Mouse (Mus musculus): ENCODE measurements around the gene Olfr608. TPM values are rescaled to one million over a fixed set of nuclear protein-coding genes. Genes with fewer than 3 reads are reported as not detected.
"Not testable (repeated sequence)": the region's sequence is repeated elsewhere in the genome, so short reads cannot be mapped to it uniquely, and the experiment has no call there.

The Olfr608 gene
- polyA plus RNA-seq (2012; ENCODE audit: insufficient read depth, insufficient read length, low replicate concordance, missing spikeins) = not detected in 2 replicates

DNA sequence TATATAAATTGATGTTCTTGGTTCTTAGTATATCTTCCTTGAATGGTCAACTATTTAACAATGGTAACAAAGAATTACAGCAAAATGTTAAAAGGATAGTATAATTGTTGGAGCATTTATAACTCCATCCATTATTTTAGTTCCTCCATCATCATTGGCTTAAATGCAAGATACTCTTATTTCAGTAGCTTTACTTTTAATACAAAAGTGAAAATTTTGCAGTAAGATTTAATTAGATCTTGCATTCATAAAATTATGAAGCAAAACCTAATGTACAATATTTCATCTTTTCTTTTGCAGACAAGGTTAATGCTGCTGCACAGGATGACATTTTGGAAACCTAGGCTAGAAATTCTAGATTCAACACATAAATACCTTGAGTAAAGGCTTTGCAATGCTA is at the start of gene Olfr608:
Gene Olfr608 (plus strand): TSS at position 301 of the 400 bp plus-strand sequence.
- Histone ChIP-seq H3K4me1 (ENCODE audit: control insufficient read depth, insufficient read depth, low read length) (no peaks in the 10 kb centered on the region), H3K4me3 (ENCODE audit: insufficient read depth, low read depth, low read length) (no peak within 1 kb of the TSS), H3K27ac (ENCODE audit: insufficient read depth, low read depth, low read length) (no peak within 1 kb of the TSS)
- no peak for TF ChIP-seq CTCF (IDR thresholded peaks at IDR 0.05; ENCODE audit: insufficient read depth, low read depth, low read length)
- no peak for TF ChIP-seq POLR2A (IDR thresholded peaks at IDR 0.05; ENCODE audit: insufficient read depth, low read depth, low read length)

DNA sequence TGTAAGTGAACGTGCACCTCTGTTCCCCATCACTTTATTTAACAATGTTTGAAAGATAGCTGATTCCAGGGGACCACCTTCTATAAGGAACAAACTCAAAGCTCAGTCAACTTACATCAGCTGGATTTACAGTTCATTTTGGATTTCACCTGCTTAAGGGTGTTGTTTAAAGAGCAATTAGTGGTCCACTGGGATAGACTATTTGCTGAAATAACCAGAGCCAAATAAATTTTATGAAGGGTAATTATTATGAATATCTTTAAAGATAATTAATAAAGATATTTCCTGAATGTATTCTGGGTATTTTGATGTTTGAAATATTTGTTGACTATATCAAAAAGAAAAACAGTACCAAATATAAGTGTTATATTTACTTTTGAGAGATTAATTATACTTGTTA is 24.3 kb upstream of the Olfr608 start, which contains the start of gene Olfr605:
Gene Olfr605 (minus strand): TSS at position 101 of the 400 bp plus-strand sequence.
- Histone ChIP-seq H3K4me3 (ENCODE audit: insufficient read depth, low read depth, low read length) (no peak within 1 kb of the TSS), H3K27ac (ENCODE audit: insufficient read depth, low read depth, low read length) (no peak within 1 kb of the TSS), H3K4me1 (ENCODE audit: control insufficient read depth, insufficient read depth, low read length) (no peaks in the 10 kb centered on the region)
- TF ChIP-seq CTCF (IDR thresholded peaks at IDR 0.05; ENCODE audit: insufficient read depth, low read depth, low read length) (no peak), POLR2A (IDR thresholded peaks at IDR 0.05; ENCODE audit: insufficient read depth, low read depth, low read length) (no peak)
- WGBS = 84% methylated on average over 1 of the region's 1 CpGs

DNA sequence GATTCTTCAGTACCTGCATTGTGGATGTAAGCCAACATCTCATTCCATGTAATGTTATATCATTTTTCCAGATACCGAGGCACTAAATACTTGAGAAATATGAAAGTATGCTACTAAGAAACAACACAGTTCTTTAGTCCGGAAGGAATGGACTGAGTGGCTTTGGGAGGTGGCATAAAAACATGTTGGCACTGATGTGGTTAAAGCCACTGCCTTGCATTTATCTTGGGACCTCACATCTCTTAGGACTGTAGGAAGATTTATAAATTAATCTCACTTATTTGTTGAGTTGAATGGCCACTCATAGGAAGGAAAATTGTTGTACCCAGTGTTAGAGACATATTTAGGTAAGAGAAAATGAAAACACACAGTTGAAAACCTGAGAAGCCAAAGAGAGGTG is 20.9 kb upstream of the Olfr608 start, which contains the start of gene Olfr606:
Gene Olfr606 (plus strand): TSS at position 301 of the 400 bp plus-strand sequence.
- no peak for TF ChIP-seq CTCF (IDR thresholded peaks at IDR 0.05; ENCODE audit: insufficient read depth, low read depth, low read length)
- no peaks in the 10 kb centered on the region for H3K4me1 ChIP-seq (ENCODE audit: control insufficient read depth, insufficient read depth, low read length)
- H3K4me3 ChIP-seq (ENCODE audit: insufficient read depth, low read depth, low read length) = no peak within 1 kb of the TSS
- 93% methylated on average over 2 of the region's 2 CpGs for WGBS
- no peak within 1 kb of the TSS for H3K27ac ChIP-seq (ENCODE audit: insufficient read depth, low read depth, low read length)

DNA sequence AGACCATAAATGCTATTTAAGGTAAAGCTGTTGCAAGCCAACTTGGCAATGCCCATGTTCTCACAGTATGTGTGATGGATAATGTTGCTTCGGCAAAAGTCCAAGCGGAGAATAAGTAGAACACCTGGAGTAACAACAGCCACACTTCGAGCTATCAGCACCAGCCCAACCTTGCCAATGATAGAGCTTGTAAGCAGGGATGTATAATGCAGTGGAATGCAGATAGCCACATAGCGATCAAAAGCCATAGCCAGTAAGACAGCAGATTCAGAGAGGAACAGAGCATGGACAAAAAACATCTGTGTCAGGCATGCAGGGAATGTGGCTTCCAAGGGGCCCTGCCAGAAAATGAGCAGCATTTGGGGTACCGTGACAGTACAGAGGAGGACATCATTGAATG is 9.1 kb upstream of the Olfr608 start:
- no peak overlapping the region for H3K4me3 ChIP-seq (ENCODE audit: insufficient read depth, low read depth, low read length)
- H3K4me1 ChIP-seq (ENCODE audit: control insufficient read depth, insufficient read depth, low read length) = no peaks in the 10 kb centered on the region
- TF ChIP-seq CTCF (IDR thresholded peaks at IDR 0.05; ENCODE audit: insufficient read depth, low read depth, low read length) (no peak), POLR2A (IDR thresholded peaks at IDR 0.05; ENCODE audit: insufficient read depth, low read depth, low read length) (no peak)
- H3K27ac ChIP-seq (ENCODE audit: insufficient read depth, low read depth, low read length) = no peak overlapping the region
- 94% methylated on average over 5 of the region's 5 CpGs for WGBS

DNA sequence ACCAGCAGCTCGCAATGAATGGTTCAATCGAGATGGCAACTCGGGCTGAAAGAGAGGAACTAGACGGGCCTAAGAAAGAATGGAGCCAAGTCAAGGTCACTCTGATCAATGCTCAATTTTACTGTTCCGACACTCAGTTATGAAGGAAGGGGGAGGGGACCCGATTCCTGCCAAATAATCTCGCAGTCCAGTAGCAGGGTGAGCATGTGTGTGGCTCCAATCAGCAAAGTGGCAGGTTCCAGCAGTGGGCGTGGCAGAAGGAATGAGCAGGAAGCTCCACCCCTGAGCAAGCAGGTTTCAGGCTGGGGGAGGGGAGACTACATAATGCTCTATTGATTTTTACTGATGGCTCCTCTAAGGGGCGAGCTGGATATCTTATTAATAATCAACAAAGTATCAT is 7.4 kb downstream of the Olfr608 start:
- WGBS = 77% methylated on average over 9 of the region's 9 CpGs
- not testable (repeated sequence) for H3K4me1 ChIP-seq (ENCODE audit: control insufficient read depth, insufficient read depth, low read length); H3K4me3 ChIP-seq (ENCODE audit: insufficient read depth, low read depth, low read length); H3K27ac ChIP-seq (ENCODE audit: insufficient read depth, low read depth, low read length)

DNA sequence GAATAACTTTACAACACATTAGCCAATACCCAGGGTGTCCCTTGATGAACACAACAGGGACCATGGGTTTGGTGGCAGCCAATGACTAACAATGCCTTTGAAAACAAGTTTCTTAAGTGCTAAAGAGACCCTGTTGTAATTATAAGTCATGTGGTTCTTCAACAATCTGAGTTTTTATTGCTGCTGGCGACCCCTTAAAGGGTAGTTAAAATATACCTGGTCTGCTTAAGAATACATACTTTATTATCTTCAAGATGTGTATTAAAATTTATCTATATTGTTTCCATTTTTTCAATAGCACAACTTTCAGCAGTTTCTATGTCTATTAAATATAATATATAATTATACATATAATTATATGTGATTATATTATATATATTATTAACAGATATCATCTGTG is 28.3 kb downstream of the Olfr608 start, which contains the start of gene Olfr609:
Gene Olfr609 (minus strand): TSS at position 101 of the 400 bp plus-strand sequence.
- WGBS = 69% methylated on average over 1 of the region's 1 CpGs
- no peak within 1 kb of the TSS for H3K4me3 ChIP-seq (ENCODE audit: insufficient read depth, low read depth, low read length)
- no peaks in the 10 kb centered on the region for H3K4me1 ChIP-seq (ENCODE audit: control insufficient read depth, insufficient read depth, low read length)
- no peak within 1 kb of the TSS for H3K27ac ChIP-seq (ENCODE audit: insufficient read depth, low read depth, low read length)
- no peak for TF ChIP-seq CTCF (IDR thresholded peaks at IDR 0.05; ENCODE audit: insufficient read depth, low read depth, low read length)
- TF ChIP-seq POLR2A (IDR thresholded peaks at IDR 0.05; ENCODE audit: insufficient read depth, low read depth, low read length) = no peak

DNA sequence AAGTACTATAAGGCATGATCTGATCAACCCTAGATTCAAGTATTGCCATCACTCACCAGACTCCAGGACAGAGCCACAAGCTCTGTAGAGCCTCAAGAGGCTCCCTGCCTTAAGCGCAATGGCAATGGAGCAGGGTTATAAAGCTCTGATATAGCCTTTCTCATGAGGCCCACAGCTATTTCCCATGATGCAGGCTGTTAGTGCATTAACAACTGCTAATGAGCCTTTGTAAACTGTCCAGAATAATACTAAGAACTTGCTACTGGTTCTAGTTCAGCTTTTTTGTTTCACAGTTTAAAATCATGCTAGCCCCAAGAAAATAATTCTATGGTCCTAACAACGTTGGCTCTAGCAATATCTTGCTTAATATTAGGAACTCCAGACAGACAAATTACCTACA is 42.3 kb downstream of the Olfr608 start, which contains the start of gene Olfr610:
Gene Olfr610 (minus strand): TSS at position 101 of the 400 bp plus-strand sequence.
- 88% methylated on average over 2 of the region's 2 CpGs for WGBS
- TF ChIP-seq POLR2A (IDR thresholded peaks at IDR 0.05; ENCODE audit: insufficient read depth, low read depth, low read length) (no peak), CTCF (IDR thresholded peaks at IDR 0.05; ENCODE audit: insufficient read depth, low read depth, low read length) (no peak)
- Histone ChIP-seq H3K4me1 (ENCODE audit: control insufficient read depth, insufficient read depth, low read length) (no peaks in the 10 kb centered on the region), H3K27ac (ENCODE audit: insufficient read depth, low read depth, low read length) (no peak within 1 kb of the TSS), H3K4me3 (ENCODE audit: insufficient read depth, low read depth, low read length) (no peak within 1 kb of the TSS)

DNA sequence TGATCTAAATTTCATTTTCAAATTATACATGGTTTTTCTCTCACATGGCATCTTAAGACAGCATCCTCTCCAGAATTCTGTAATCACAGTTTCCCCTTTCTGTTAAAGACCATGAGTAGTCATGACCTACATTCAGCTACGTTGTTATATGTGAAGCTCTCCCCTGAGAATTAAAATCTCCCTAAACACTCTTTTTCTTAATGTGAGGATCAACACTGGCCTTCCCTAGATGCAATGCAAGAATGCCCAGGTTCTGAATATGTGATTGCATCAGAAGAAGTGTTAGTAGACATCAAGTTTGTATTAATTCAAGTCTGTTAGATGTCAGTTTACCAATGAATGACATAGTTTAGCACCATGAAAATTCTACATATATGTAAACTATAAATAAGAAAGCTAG is 51.1 kb downstream of the Olfr608 start, which contains the start of gene Olfr611:
Gene Olfr611 (minus strand): TSS at position 101 of the 400 bp plus-strand sequence.
- H3K4me3 ChIP-seq (ENCODE audit: insufficient read depth, low read depth, low read length); H3K27ac ChIP-seq (ENCODE audit: insufficient read depth, low read depth, low read length); H3K4me1 ChIP-seq (ENCODE audit: control insufficient read depth, insufficient read depth, low read length): not testable (repeated sequence)
- 42% methylated on average over 1 of the region's 1 CpGs for WGBS

Other genes with a start within 250 kb of the Olfr608 start
- gene Usp17ld, start 217.4 kb upstream of the Olfr608 start, polyA plus RNA-seq (2012; ENCODE audit: insufficient read depth, insufficient read length, low replicate concordance, missing spikeins) = not detected in 2 replicates
- not detected in 2 replicates for gene Olfr596, start 164.2 kb upstream of the Olfr608 start, polyA plus RNA-seq (2012; ENCODE audit: insufficient read depth, insufficient read length, low replicate concordance, missing spikeins)
- not detected in 2 replicates for gene Olfr597, start 153.6 kb upstream of the Olfr608 start, polyA plus RNA-seq (2012; ENCODE audit: insufficient read depth, insufficient read length, low replicate concordance, missing spikeins)
- gene Olfr598, start 146.3 kb upstream of the Olfr608 start, polyA plus RNA-seq (2012; ENCODE audit: insufficient read depth, insufficient read length, low replicate concordance, missing spikeins) = not detected in 2 replicates
- gene Olfr599, start 134.0 kb upstream of the Olfr608 start, polyA plus RNA-seq (2012; ENCODE audit: insufficient read depth, insufficient read length, low replicate concordance, missing spikeins) = not detected in 2 replicates
- gene Olfr600, start 120.2 kb upstream of the Olfr608 start, polyA plus RNA-seq (2012; ENCODE audit: insufficient read depth, insufficient read length, low replicate concordance, missing spikeins) = not detected in 2 replicates
- gene Olfr601, start 107.2 kb upstream of the Olfr608 start, polyA plus RNA-seq (2012; ENCODE audit: insufficient read depth, insufficient read length, low replicate concordance, missing spikeins) = not detected in 2 replicates
- gene Olfr603, start 83.7 kb upstream of the Olfr608 start, polyA plus RNA-seq (2012; ENCODE audit: insufficient read depth, insufficient read length, low replicate concordance, missing spikeins) = not detected in 2 replicates
- not detected in 2 replicates for gene Usp17lc, start 54.8 kb upstream of the Olfr608 start, polyA plus RNA-seq (2012; ENCODE audit: insufficient read depth, insufficient read length, low replicate concordance, missing spikeins)
- not detected in 2 replicates for gene Olfr605, start 24.4 kb upstream of the Olfr608 start, polyA plus RNA-seq (2012; ENCODE audit: insufficient read depth, insufficient read length, low replicate concordance, missing spikeins)
- not detected in 2 replicates for gene Olfr606, start 20.8 kb upstream of the Olfr608 start, polyA plus RNA-seq (2012; ENCODE audit: insufficient read depth, insufficient read length, low replicate concordance, missing spikeins)
- gene Olfr607, start 5.7 kb upstream of the Olfr608 start, polyA plus RNA-seq (2012; ENCODE audit: insufficient read depth, insufficient read length, low replicate concordance, missing spikeins) = not detected in 2 replicates
- gene Olfr609, start 28.2 kb downstream of the Olfr608 start, polyA plus RNA-seq (2012; ENCODE audit: insufficient read depth, insufficient read length, low replicate concordance, missing spikeins) = not detected in 2 replicates
- gene Olfr610, start 42.2 kb downstream of the Olfr608 start, polyA plus RNA-seq (2012; ENCODE audit: insufficient read depth, insufficient read length, low replicate concordance, missing spikeins) = not detected in 2 replicates
- not detected in 2 replicates for gene Olfr611, start 51.0 kb downstream of the Olfr608 start, polyA plus RNA-seq (2012; ENCODE audit: insufficient read depth, insufficient read length, low replicate concordance, missing spikeins)
- gene Olfr612, start 72.8 kb downstream of the Olfr608 start, polyA plus RNA-seq (2012; ENCODE audit: insufficient read depth, insufficient read length, low replicate concordance, missing spikeins) = not detected in 2 replicates
- not detected in 2 replicates for gene Olfr613, start 78.2 kb downstream of the Olfr608 start, polyA plus RNA-seq (2012; ENCODE audit: insufficient read depth, insufficient read length, low replicate concordance, missing spikeins)
- not detected in 2 replicates for gene Olfr615, start 86.2 kb downstream of the Olfr608 start, polyA plus RNA-seq (2012; ENCODE audit: insufficient read depth, insufficient read length, low replicate concordance, missing spikeins)
- gene Olfr616, start 99.3 kb downstream of the Olfr608 start, polyA plus RNA-seq (2012; ENCODE audit: insufficient read depth, insufficient read length, low replicate concordance, missing spikeins) = not detected in 2 replicates
- gene Olfr617, start 103.2 kb downstream of the Olfr608 start, polyA plus RNA-seq (2012; ENCODE audit: insufficient read depth, insufficient read length, low replicate concordance, missing spikeins) = not detected in 2 replicates
- gene Olfr618, start 120.2 kb downstream of the Olfr608 start, polyA plus RNA-seq (2012; ENCODE audit: insufficient read depth, insufficient read length, low replicate concordance, missing spikeins) = not detected in 2 replicates
- gene Olfr619, start 130.7 kb downstream of the Olfr608 start, polyA plus RNA-seq (2012; ENCODE audit: insufficient read depth, insufficient read length, low replicate concordance, missing spikeins) = not detected in 2 replicates
- not detected in 2 replicates for gene Olfr620, start 142.7 kb downstream of the Olfr608 start, polyA plus RNA-seq (2012; ENCODE audit: insufficient read depth, insufficient read length, low replicate concordance, missing spikeins)
- not detected in 2 replicates for gene Olfr622, start 172.8 kb downstream of the Olfr608 start, polyA plus RNA-seq (2012; ENCODE audit: insufficient read depth, insufficient read length, low replicate concordance, missing spikeins)
- gene Olfr623, start 193.8 kb downstream of the Olfr608 start, polyA plus RNA-seq (2012; ENCODE audit: insufficient read depth, insufficient read length, low replicate concordance, missing spikeins) = not detected in 2 replicates
- not detected in 2 replicates for gene Olfr624, start 201.3 kb downstream of the Olfr608 start, polyA plus RNA-seq (2012; ENCODE audit: insufficient read depth, insufficient read length, low replicate concordance, missing spikeins)
- not detected in 2 replicates for gene Olfr625-ps1, start 212.8 kb downstream of the Olfr608 start, polyA plus RNA-seq (2012; ENCODE audit: insufficient read depth, insufficient read length, low replicate concordance, missing spikeins)
- gene Olfr243, start 244.8 kb downstream of the Olfr608 start, polyA plus RNA-seq (2012; ENCODE audit: insufficient read depth, insufficient read length, low replicate concordance, missing spikeins) = not detected in 2 replicates